Mouse (Mus musculus) limb, embryonic 11.5 days (tissue): ENCODE measurements around the gene Dus1l. TPM values are rescaled to one million over a fixed set of nuclear protein-coding genes. Genes with fewer than 3 reads are reported as not detected.
A peak's percentile ranks its signal among the peaks of the same experiment; 100 is the strongest.

ENCODE experiments used
- ATAC-seq: fragments of 200-750 bp; cut with Nextera tagmentation; 2 replicates; pipeline ENCODE4 v1.8.0; 2017; ENCODE audit warnings: low read depth; ENCODE audit not compliant: insufficient number of reproducible peaks, low FRiP score, low TSS enrichment
- DNase-seq: peaks from one replicate; pipeline ENCODE4 v3.0.0-alpha.2; 2015; ENCODE audit warnings: low spot score
- H3K27ac ChIP-seq: fragments of 300-500 bp; sonication (generic); replicated peaks from 2 replicates; pipeline ENCODE4 v1.5.1; 2014; ENCODE audit warnings: low read depth, mild to moderate bottlenecking, low read length
- H3K27me3 ChIP-seq: fragments of 300-500 bp; sonication (generic); 2 replicates; pipeline ENCODE4 v1.6.1; 2014; ENCODE audit warnings: mild to moderate bottlenecking, low read length, mixed read lengths; ENCODE audit not compliant: control insufficient read depth, insufficient read depth
- H3K36me3 ChIP-seq: fragments of 300-500 bp; sonication (generic); 2 replicates; pipeline ENCODE4 v1.6.1; 2014; ENCODE audit warnings: mild to moderate bottlenecking, low read length, moderate library complexity, mixed read lengths; ENCODE audit not compliant: control insufficient read depth, insufficient read depth
- H3K4me1 ChIP-seq: fragments of 300-500 bp; sonication (generic); 2 replicates; pipeline ENCODE4 v1.6.1; 2014; ENCODE audit warnings: low read length, mixed read lengths; ENCODE audit not compliant: control insufficient read depth, insufficient read depth
- H3K4me2 ChIP-seq: fragments of 300-500 bp; sonication (generic); 2 replicates; pipeline ENCODE4 v1.6.1; 2014; ENCODE audit warnings: low read depth, mild to moderate bottlenecking, moderate library complexity; ENCODE audit not compliant: severe bottlenecking
- H3K4me3 ChIP-seq: fragments of 300-500 bp; sonication (generic); 2 replicates; pipeline ENCODE4 v1.5.1; 2014; ENCODE audit warnings: low read depth, low read length
- H3K9ac ChIP-seq: fragments of 300-500 bp; sonication (generic); 2 replicates; pipeline ENCODE4 v1.6.1; 2014; ENCODE audit warnings: mild to moderate bottlenecking, low read length
- H3K9me3 ChIP-seq: fragments of 300-500 bp; sonication (generic); 2 replicates; pipeline ENCODE4 v1.6.1; 2016; ENCODE audit warnings: low read length; ENCODE audit not compliant: control insufficient read depth
- WGBS: fragments of 180-500 bp; shearing (Covaris S2); extraction: QIAGEN DNeasy Blood & Tissue Kit; methylation state at CpG from one replicate; pipeline ENCODE4 v1.1.7; 2014; 5-methylcytosine and 5-hydroxymethylcytosine counted together
- polyA plus RNA-seq: library from polyadenylated mRNA; unstranded; fragments of >200 nt; fragmentation: Nextera tagmentation; extraction: Ambion mirVana; gene quantifications from 2 replicates; pipeline ENCODE4 v1.2.1, GENCODE M21; 2014

Gene Dus1l
- polyA plus RNA-seq, 1 experiment from 2014 or later = 87.4 TPM

GRCm38 (mm10) chr11:120822321-120822720, 26.1 kb upstream of the Dus1l start:
- Histone ChIP-seq H3K9ac (peak overlapping the region; percentile 80), H3K27ac (no peak overlapping the region), H3K9me3 (no peaks in the 10 kb centered on the region), H3K4me3 (peak overlapping the region; percentile 97), H3K36me3 (peaks cover 37% of the 10 kb centered on the region), H3K4me1 (peaks cover 27% of the 10 kb centered on the region), H3K27me3 (no peaks in the 10 kb centered on the region), H3K4me2 (peak overlapping the region; percentile 97)
- DNase-seq (no peak), ATAC-seq (no peak)
- WGBS = 64% methylated on average over 4 of the region's 4 CpGs

DNA sequence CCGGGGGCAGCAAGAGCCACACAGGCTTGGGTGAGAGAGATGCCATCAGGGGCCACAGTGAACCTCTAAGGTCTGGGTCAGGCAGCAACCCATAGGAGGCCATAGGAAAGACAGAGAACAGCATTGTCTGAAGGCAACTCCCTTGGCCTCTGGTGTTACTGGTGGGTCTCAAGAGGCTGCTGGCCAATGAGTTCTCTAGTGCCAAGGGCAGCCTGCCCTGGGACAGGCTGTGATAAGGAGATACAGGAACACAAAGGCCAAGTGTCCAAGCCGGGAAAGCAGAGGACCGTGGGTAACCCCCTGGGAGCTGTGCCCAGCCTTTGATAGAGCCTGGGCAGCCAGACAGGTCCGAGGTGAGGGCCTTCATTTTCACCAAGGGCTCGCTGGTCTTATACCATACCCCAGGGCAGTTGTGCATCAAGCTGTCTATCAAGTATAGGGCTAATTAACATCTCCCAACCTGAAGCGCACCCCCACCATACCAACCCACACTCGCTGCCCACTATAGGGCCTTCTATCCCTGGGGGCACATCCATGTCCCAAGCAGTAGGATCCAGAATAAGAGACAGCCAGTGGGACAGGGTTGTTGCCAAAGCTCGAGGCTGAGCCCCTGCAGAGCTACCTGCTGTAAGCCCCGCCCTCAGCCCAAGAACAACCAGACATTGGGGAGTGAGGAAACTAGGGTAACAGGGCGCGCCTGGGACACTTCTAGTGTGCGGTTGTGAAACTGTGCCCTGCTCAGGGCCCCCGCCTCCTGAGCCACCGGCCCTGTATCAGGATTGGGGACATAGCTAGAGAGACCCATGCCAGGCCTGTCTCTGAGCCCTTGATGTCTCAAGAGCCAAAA, 25.1 kb upstream of the Dus1l start:
- Histone ChIP-seq H3K4me1 (peaks cover 27% of the 10 kb centered on the region), H3K4me2 (peak overlapping the region; percentile 97; the same call in 1 of the 2 replicates), H3K4me3 (peak overlapping the region; percentile 97; the same call in 1 of the 2 replicates), H3K27me3 (no peaks in the 10 kb centered on the region), H3K9me3 (no peaks in the 10 kb centered on the region), H3K9ac (no peak overlapping the region), H3K36me3 (peaks cover 47% of the 10 kb centered on the region), H3K27ac (no peak overlapping the region)
- no peak for DNase-seq
- no peak for ATAC-seq
- 88% methylated on average over 14 of the region's 14 CpGs for WGBS

DNA sequence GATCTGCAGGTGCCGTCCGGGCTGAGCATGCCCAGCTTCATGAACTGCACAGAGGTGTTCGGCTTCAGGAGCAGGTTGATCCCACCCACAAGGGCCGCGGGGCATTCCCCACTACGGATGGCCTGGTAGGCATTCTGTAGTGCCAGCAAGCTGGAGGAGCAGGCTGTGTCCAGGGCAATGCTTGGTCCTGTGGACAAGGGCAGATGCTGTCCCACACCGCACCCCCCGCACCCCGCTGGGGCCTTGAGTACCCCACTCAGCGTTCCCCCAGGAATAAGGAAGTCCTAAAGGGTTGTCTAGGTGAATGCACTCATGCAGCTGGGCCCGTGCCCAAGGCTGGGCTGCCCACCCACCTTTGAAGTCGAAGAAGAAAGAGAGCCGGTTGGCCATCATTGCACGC, 24.3 kb upstream of the Dus1l start:
- Histone ChIP-seq H3K4me2 (no peak overlapping the region), H3K27me3 (no peaks in the 10 kb centered on the region), H3K36me3 (peaks cover 55% of the 10 kb centered on the region), H3K9me3 (no peaks in the 10 kb centered on the region), H3K4me3 (no peak overlapping the region), H3K9ac (no peak overlapping the region), H3K4me1 (peaks cover 23% of the 10 kb centered on the region), H3K27ac (no peak overlapping the region)
- no peak for DNase-seq
- WGBS = 96% methylated on average over 14 of the region's 14 CpGs
- ATAC-seq = no peak

DNA sequence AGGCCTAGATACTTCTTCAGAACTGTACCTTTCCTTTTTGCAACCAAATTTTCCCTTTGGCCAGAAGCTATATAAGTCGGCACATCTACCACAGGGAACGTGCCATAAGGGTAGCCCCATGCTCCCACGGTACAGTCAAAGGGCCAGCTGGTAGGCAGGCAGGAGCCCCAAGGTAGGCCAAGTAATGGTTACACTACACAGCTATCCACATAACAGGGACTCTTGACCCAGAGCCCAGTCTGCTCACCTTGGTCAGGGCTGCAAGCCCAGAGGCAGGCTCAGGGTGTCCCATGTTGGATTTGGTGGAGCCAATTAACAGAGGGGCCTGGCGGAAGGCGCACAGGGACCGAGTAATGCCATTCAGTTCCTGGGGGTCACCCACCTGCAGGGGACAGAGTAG, 23.4 kb upstream of the Dus1l start:
- 95% methylated on average over 6 of the region's 6 CpGs for WGBS
- H3K4me2 ChIP-seq = no peak overlapping the region
- H3K4me1 ChIP-seq = peaks cover 17% of the 10 kb centered on the region
- DNase-seq (no peak), ATAC-seq (no peak)
- H3K27me3 ChIP-seq = no peaks in the 10 kb centered on the region
- no peak overlapping the region for H3K27ac ChIP-seq
- no peak overlapping the region for H3K9ac ChIP-seq
- H3K9me3 ChIP-seq = no peaks in the 10 kb centered on the region
- peaks cover 59% of the 10 kb centered on the region for H3K36me3 ChIP-seq
- no peak overlapping the region; the same call in 1 of the 2 replicates for H3K4me3 ChIP-seq

- ATAC-seq = no peak
- Histone ChIP-seq H3K9ac (no peak overlapping the region), H3K36me3 (peaks cover 72% of the 10 kb centered on the region), H3K4me1 (peaks cover 17% of the 10 kb centered on the region), H3K27ac (no peak overlapping the region), H3K9me3 (no peaks in the 10 kb centered on the region), H3K4me3 (no peak overlapping the region), H3K27me3 (no peaks in the 10 kb centered on the region), H3K4me2 (no peak overlapping the region)
- DNase-seq = no peak
- 96% methylated on average over 13 of the region's 13 CpGs for WGBS
Observed at GRCm38 (mm10) chr11:120818251-120818650, 22.0 kb upstream of the Dus1l start.

GRCm38 (mm10) chr11:120817358-120817757, 21.2 kb upstream of the Dus1l start:
- H3K36me3 ChIP-seq = peaks cover 81% of the 10 kb centered on the region
- WGBS = 91% methylated on average over 6 of the region's 6 CpGs
- H3K4me1 ChIP-seq = peaks cover 11% of the 10 kb centered on the region
- no peak for DNase-seq
- ATAC-seq = no peak
- H3K4me3 ChIP-seq = no peak overlapping the region
- H3K4me2 ChIP-seq = no peak overlapping the region
- H3K9ac ChIP-seq = no peak overlapping the region
- H3K27me3 ChIP-seq = no peaks in the 10 kb centered on the region
- H3K27ac ChIP-seq = no peak overlapping the region
- H3K9me3 ChIP-seq = no peaks in the 10 kb centered on the region

- Histone ChIP-seq H3K36me3 (peaks cover 94% of the 10 kb centered on the region), H3K9ac (no peak overlapping the region), H3K4me2 (no peak overlapping the region), H3K4me1 (no peaks in the 10 kb centered on the region), H3K4me3 (no peak overlapping the region), H3K9me3 (no peaks in the 10 kb centered on the region), H3K27ac (no peak overlapping the region), H3K27me3 (no peaks in the 10 kb centered on the region)
- WGBS = 94% methylated on average over 16 of the region's 16 CpGs
- no peak for ATAC-seq
- no peak for DNase-seq
Observed at GRCm38 (mm10) chr11:120812068-120812467, 15.9 kb upstream of the Dus1l start.

DNA sequence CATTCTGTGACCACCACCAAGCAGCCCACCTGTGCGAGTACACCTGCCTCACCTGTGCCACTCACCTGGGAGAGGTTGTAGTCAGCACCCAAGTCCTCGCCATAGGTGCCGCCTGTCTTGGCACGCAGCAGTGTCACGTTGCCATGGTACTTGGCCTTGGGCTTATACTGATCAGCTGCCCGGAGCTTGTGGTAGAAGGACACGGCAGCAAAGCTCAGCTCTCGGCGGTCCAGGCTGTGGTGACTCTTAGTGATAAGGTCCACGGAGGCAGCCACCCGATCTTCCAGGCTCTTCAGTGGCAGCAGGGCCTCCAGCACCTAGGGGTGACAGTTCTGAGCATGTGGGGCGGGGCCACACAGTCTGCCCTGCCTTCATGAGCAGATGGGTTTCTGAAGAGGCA, 11.8 kb upstream of the Dus1l start:
- no peak overlapping the region for H3K4me3 ChIP-seq
- no peak overlapping the region for H3K27ac ChIP-seq
- H3K36me3 ChIP-seq = peaks cover 67% of the 10 kb centered on the region
- WGBS = 93% methylated on average over 12 of the region's 12 CpGs
- ATAC-seq (no peak), DNase-seq (no peak)
- no peaks in the 10 kb centered on the region for H3K27me3 ChIP-seq
- no peak overlapping the region for H3K4me2 ChIP-seq
- no peak overlapping the region for H3K9ac ChIP-seq
- H3K9me3 ChIP-seq = no peaks in the 10 kb centered on the region
- no peaks in the 10 kb centered on the region for H3K4me1 ChIP-seq
